Mouse (Mus musculus) E14TG2a.4 (cell line): ENCODE data around the gene Spdye4c.

Experiments
- CTCF ChIP-seq: conservative IDR thresholded peaks from 2 replicates; pipeline ENCODE4 v1.5.1; 2014; ENCODE audit warnings: low read length
- NANOG ChIP-seq: IDR thresholded peaks from 2 replicates; pipeline ENCODE4 v1.6.1; 2014; ENCODE audit warnings: borderline replicate concordance, low read length, mixed read lengths
- POU5F1 ChIP-seq: IDR thresholded peaks from 2 replicates; pipeline ENCODE4 v1.6.1; 2014; ENCODE audit warnings: low read length, borderline replicate concordance

DNA sequence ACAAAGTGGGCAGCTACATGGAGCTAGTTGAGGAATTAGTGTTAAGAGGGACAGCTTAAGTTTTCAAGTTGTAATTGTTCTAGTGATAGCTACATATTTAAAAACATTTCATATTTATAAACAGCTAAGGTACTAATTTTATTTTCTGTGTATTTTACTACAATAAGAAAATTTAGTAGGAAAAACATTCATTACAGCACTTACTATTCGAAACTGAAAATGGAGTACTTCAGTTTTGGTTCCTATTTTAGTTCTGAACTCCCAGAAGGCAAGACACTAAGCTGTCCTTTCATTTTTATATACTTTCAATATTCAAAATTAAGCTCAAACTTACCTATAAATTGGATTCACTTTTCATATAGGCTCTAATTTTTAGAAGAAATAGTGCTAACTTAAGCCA, 29.6 kb downstream of the Spdye4c start:
- TF ChIP-seq CTCF: no peak
- TF ChIP-seq POU5F1: no peak
- TF ChIP-seq NANOG: no peak
